19 mouse cellular contexts compared by ENCODE assay signal in the genomic region with DNA sequence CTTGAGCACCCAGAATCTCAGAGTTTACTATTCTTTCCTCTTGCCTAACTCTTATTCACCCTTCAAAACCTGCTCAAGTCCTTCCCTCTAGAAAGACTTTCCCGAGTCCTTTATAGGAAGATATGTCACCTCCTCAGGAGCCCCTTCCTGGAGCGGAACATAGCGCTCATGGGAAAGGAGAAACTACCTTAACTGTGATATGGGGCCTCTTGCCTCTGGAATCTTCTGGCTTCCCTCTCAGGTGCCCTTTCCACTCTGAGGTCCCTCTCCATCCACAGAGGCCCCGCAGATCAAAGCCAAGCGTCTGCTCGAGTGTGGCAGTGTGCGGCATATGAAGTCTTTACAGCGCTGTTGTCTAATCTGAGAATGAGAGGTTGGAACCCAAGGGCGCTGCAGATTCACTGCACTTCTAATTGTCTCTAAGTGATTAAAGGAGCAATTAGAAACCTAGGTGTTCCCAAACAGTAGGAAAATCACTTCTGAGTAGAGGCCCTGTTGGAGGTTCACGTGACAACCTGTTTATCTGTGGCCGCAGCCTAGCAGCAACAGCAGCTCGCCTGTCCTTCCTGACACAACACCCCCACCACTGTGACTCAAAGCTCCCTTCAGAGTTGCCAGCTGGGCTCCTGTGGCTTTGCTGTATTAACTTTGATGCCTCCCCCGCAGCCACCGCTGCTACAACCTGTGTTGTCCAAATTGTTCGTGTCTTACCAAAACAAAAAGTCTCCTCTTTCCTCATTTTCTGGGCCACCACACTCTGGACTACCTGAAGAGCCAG. TPM values are rescaled to one million over a fixed set of nuclear protein-coding genes. Genes with fewer than 3 reads are reported as not detected.
DNase-seq lines count a peak whose midpoint lies in the region; ATAC-seq and TF ChIP-seq lines count a peak whose summit lies in the region.
"Had no signal": no experiment of that assay in that cellular context is flagged by ENCODE, and none has a peak within 500 bp of the region (broad histone marks: within the 10 kb centered on the region; RNA-seq: fewer than 3 reads in every experiment).

No protein-coding gene starts in this region.

- peak overlapping the region; percentile 57 for H3K27ac ChIP-seq in heart, adult 2 months
- 0 out of 2 replicates have a peak overlapping the region, but pooled peaks have one; percentile 9 for H3K27ac ChIP-seq in heart, postnatal 0 days (ENCODE audit: low read depth)
- no peak overlapping the region for H3K27ac ChIP-seq in neural tube, embryonic 15.5 days (replicated peaks)
- H3K27ac ChIP-seq: embryonic facial prominence, embryonic 15.5 days; forebrain, embryonic 13.5 days; lung, embryonic 15.5 days; stomach, embryonic 15.5 days had no signal

- H3K4me1 ChIP-seq in heart, adult 2 months (ENCODE audit: control insufficient read depth, insufficient read depth, low read length): no peaks in the 10 kb centered on the region
- peaks cover 7% of the 10 kb centered on the region for H3K4me1 ChIP-seq in heart, postnatal 0 days (ENCODE audit: control insufficient read depth, insufficient read depth)
- peaks cover 7% of the 10 kb centered on the region for H3K4me1 ChIP-seq in neural tube, embryonic 15.5 days

- H3K9me3 ChIP-seq in heart, postnatal 0 days (replicated peaks; ENCODE audit: control insufficient read depth, low read length): no peaks in the 10 kb centered on the region
- H3K9me3 ChIP-seq in neural tube, embryonic 15.5 days (replicated peaks): no peaks in the 10 kb centered on the region
- H3K9me3 ChIP-seq: embryonic facial prominence, embryonic 15.5 days; forebrain, embryonic 13.5 days; lung, embryonic 15.5 days; megakaryocyte, embryonic 14.5 days; stomach, embryonic 15.5 days had no signal

- intact Hi-C loops in heart, adult 2 months (cut with DNase I): no loop called here

- no peaks in the 10 kb centered on the region for H3K27me3 ChIP-seq in heart, adult 2 months (ENCODE audit: control insufficient read depth, insufficient read depth, low read length)
- H3K27me3 ChIP-seq in heart, postnatal 0 days (ENCODE audit: control insufficient read depth, insufficient read depth, low read length): no peaks in the 10 kb centered on the region
- H3K27me3 ChIP-seq in neural tube, embryonic 15.5 days (replicated peaks): no peaks in the 10 kb centered on the region
- H3K27me3 ChIP-seq: embryonic facial prominence, embryonic 15.5 days; lung, embryonic 15.5 days; Patski; stomach, embryonic 15.5 days had no signal

- H3K79me2 ChIP-seq in heart, adult 2 months (replicated peaks; ENCODE audit: control insufficient read depth, insufficient read depth, low read length): no peaks in the 10 kb centered on the region

- 58% methylated on average over 15 of the region's 15 CpGs for WGBS in heart, adult 2 months
- 54% methylated on average over 15 of the region's 15 CpGs for WGBS in heart, postnatal 0 days
- WGBS in neural tube, embryonic 15.5 days: 80% methylated on average over 15 of the region's 15 CpGs

- peak; percentile 84 for ATAC-seq in heart, postnatal 0 days (ENCODE audit: insufficient read depth, low read depth)
- ATAC-seq in neural tube, embryonic 15.5 days (ENCODE audit: low FRiP score): no peak
- ATAC-seq: forebrain, embryonic 13.5 days; Patski had no signal

- TF ChIP-seq EP300 in heart, adult 2 months (IDR thresholded peaks at IDR 0.05; ENCODE audit: insufficient read depth, low read depth, low read length): no peak
- TF ChIP-seq EP300 in heart, postnatal 0 days (IDR thresholded peaks at IDR 0.05; ENCODE audit: low read depth): no peak

- H3K4me2 ChIP-seq in heart, postnatal 0 days (ENCODE audit: low read depth, low read length): no peak overlapping the region
- H3K4me2 ChIP-seq in neural tube, embryonic 15.5 days: no peak overlapping the region
- H3K4me2 ChIP-seq: embryonic facial prominence, embryonic 15.5 days; forebrain, embryonic 13.5 days; lung, embryonic 15.5 days; stomach, embryonic 15.5 days had no signal

- no peaks in the 10 kb centered on the region for H3K36me3 ChIP-seq in heart, adult 2 months (ENCODE audit: control insufficient read depth, insufficient read depth, low read length)
- H3K36me3 ChIP-seq in heart, postnatal 0 days (replicated peaks; ENCODE audit: control insufficient read depth, insufficient read depth, low read length): no peaks in the 10 kb centered on the region
- no peaks in the 10 kb centered on the region for H3K36me3 ChIP-seq in neural tube, embryonic 15.5 days
- H3K36me3 ChIP-seq: embryonic facial prominence, embryonic 15.5 days; lung, embryonic 15.5 days; stomach, embryonic 15.5 days had no signal

- no peak overlapping the region for H3K9ac ChIP-seq in heart, adult 2 months (ENCODE audit: low read depth, low read length)
- H3K9ac ChIP-seq in heart, postnatal 0 days (replicated peaks; ENCODE audit: low read depth, low read length): no peak overlapping the region
- no peak overlapping the region for H3K9ac ChIP-seq in neural tube, embryonic 15.5 days (replicated peaks)
- H3K9ac ChIP-seq: embryonic facial prominence, embryonic 15.5 days; forebrain, embryonic 13.5 days; lung, embryonic 15.5 days; stomach, embryonic 15.5 days had no signal

- no peak overlapping the region for H3K4me3 ChIP-seq in heart, adult 2 months
- H3K4me3 ChIP-seq in heart, postnatal 0 days (ENCODE audit: low read depth, low read length): no peak overlapping the region
- H3K4me3 ChIP-seq in neural tube, embryonic 15.5 days (replicated peaks): no peak overlapping the region
- H3K4me3 ChIP-seq: embryonic facial prominence, embryonic 15.5 days; forebrain, embryonic 13.5 days; lung, embryonic 15.5 days; megakaryocyte, embryonic 14.5 days; stomach, embryonic 15.5 days had no signal

- DNase-seq in right cerebral cortex, adult 18-20 months: peak; percentile 43
- no peak for DNase-seq in right cerebral cortex, postnatal 10 days (ENCODE audit: low spot score in 2 of 2)
- peak in 1 of 2 experiments; percentile 28 for DNase-seq in heart, adult 2 months
- peak; percentile 67 for DNase-seq in heart, postnatal 0 days (ENCODE audit: low spot score)
- no peak for DNase-seq in adrenal gland, postnatal 25 days
- DNase-seq in embryo, embryonic 11 days: no peak
- DNase-seq: adrenal gland, postnatal 10 days; kidney, adult 8-10 months; thymus, postnatal 36 days had no signal

- no peak for TF ChIP-seq CTCF in heart, adult 2 months (IDR thresholded peaks at IDR 0.05)
- no peak for TF ChIP-seq CTCF in heart, postnatal 0 days (IDR thresholded peaks at IDR 0.05; ENCODE audit: low read depth)

- TF ChIP-seq POLR2A in heart, adult 2 months (IDR thresholded peaks at IDR 0.05; ENCODE audit: insufficient read depth, low read depth, low read length): no peak

RNA-seq across cellular contexts. Expression of gene Dapl1, which starts 49.7 kb away (rescaled TPM):
- not detected for total RNA-seq in heart, adult 2 months (2021)
- not detected in 2 replicates for polyA plus RNA-seq in heart, adult 2 months (2012; rRNA removed)
- not detected in 2 replicates for total RNA-seq in heart, postnatal 0 days (2014; rRNA removed; ENCODE audit: low replicate concordance)
- 1.2 and 1.9 TPM in 2 replicates for polyA plus RNA-seq in heart, postnatal 0 days (2015; fragmentation: Nextera tagmentation; extraction: Ambion mirVana)
- total RNA-seq in adrenal gland, postnatal 25 days (2021): 0.61 TPM in 1 of 2 replicates, not detected in the other
- 0.59 and 1.4 TPM in 2 replicates for polyA plus RNA-seq in neural tube, embryonic 15.5 days (2015; fragmentation: Nextera tagmentation; extraction: Ambion mirVana)
- total RNA-seq: common myeloid progenitor, adult 5-6 weeks; gastrocnemius, adult 8-10 months; liver, adult 2 months had no signal
- polyA plus RNA-seq: forebrain, embryonic 13.5 days; liver, adult 2 months; Patski had no signal

Comparison
In these comparisons a context has a peak if more than half of its experiments do, and no peak if none do; other contexts are left out.
1. DNase-seq: peak in right cerebral cortex, adult 18-20 months (single experiment) and heart, postnatal 0 days (single experiment); none in right cerebral cortex, postnatal 10 days (0 of 2), adrenal gland, postnatal 25 days (single experiment) and embryo, embryonic 11 days (single experiment).